Mouse (Mus musculus) activated CD4-positive, CD25-positive, alpha-beta regulatory T cell, adult 4 months (primary cell): ENCODE data around the gene Gm13769. TPM values are rescaled to one million over a fixed set of nuclear protein-coding genes. Genes with fewer than 3 reads are reported as not detected.
"Not testable (repeated sequence)": the region's sequence is repeated elsewhere in the genome, so short reads cannot be mapped to it uniquely, and the experiment has no call there.

Source experiments
- ATAC-seq: one replicate; pipeline ENCODE4 v1.8.0; 2017
- polyA plus RNA-seq, 2 experiments: library from polyadenylated mRNA; unstranded; fragments of 100-300 nt; shearing (Covaris generic); gene quantifications; one replicate each; pipeline ENCODE4 v1.2.1; 2017

The Gm13769 gene
- polyA plus RNA-seq: not detected

- ATAC-seq: not testable (repeated sequence)
These were observed at the start of gene Gm13769 for GRCm38 (mm10) chr2:90321900-90322299. Gene Gm13769 (plus strand): TSS chr2:90322200.

DNA sequence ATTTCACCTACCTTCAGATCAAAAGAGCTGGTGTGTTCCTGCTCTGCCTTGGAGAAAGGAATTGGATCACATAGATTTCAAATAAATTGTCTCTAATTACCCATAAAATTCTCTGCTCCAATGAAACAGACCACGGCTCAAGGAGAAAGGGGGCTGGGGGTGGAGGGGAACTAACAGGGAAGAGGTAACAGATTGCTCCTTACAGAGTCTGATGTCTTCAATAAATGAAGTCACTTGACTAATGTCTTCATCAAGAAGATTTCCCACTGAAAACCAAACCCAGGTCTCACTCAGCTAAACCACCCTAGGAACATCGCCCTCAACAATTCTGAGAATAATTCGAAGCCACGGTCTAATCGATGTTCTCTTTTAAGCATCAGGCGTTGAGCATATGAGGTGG lies 29.3 kb upstream of the Gm13769 start, which contains the start of gene Olfr1272:
Gene Olfr1272, minus strand, starts transcription at position 101 of the 400 bp plus-strand sequence.
- no peak for ATAC-seq

GRCm38 (mm10) chr2:90346694-90347093 lies 24.7 kb downstream of the Gm13769 start:
- not testable (repeated sequence) for ATAC-seq

GRCm38 (mm10) chr2:90351047-90351446 lies 29.0 kb downstream of the Gm13769 start:
- not testable (repeated sequence) for ATAC-seq

GRCm38 (mm10) chr2:90351540-90351939 lies 29.5 kb downstream of the Gm13769 start:
- ATAC-seq: not testable (repeated sequence)

- ATAC-seq: not testable (repeated sequence)
These were observed 37.2 kb downstream of the Gm13769 start for GRCm38 (mm10) chr2:90359229-90359628.

DNA sequence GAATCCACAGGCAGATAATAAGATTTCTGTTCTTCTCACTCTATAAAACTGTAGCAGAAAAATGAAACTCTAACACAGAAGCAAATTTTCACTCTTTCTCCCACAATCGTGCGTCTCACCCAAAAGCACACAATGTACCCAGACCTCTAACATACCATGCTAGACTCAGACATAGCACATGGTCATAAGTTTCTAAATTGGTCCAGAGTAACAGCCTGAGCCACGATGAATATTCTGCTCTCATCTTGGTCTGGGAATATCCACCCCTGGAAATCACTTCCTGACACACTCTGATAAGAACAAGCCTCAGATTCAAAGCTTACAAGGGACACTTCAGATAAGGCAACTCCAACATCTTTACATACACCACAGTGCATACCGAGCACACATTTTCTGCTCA lies 38.2 kb downstream of the Gm13769 start:
- ATAC-seq: not testable (repeated sequence)

Other genes starting within 250 kb of the Gm13769 start
- under 1 TPM in 1 of 2 experiments, not detected in 1; 0.12 TPM for gene Olfr1269, start 200.8 kb upstream of the Gm13769 start, polyA plus RNA-seq
- not detected for gene Olfr32, start 179.9 kb upstream of the Gm13769 start, polyA plus RNA-seq
- gene Olfr1270, start 169.1 kb upstream of the Gm13769 start, polyA plus RNA-seq: not detected
- gene Olfr1506, start 97.7 kb upstream of the Gm13769 start, polyA plus RNA-seq: not detected
- gene Olfr142, start 64.6 kb upstream of the Gm13769 start, polyA plus RNA-seq: not detected
- not detected for gene Olfr1271, start 51.2 kb upstream of the Gm13769 start, polyA plus RNA-seq
- not detected for gene Olfr1272, start 29.4 kb upstream of the Gm13769 start, polyA plus RNA-seq
- gene Olfr1274-ps, start 76.5 kb downstream of the Gm13769 start, polyA plus RNA-seq: not detected